Mouse (Mus musculus) bone marrow macrophage, adult 2 months (primary cell): ENCODE results near the gene Lrpprc.

Experiments used
- CTCF ChIP-seq: IDR thresholded peaks from 2 replicates; pipeline ENCODE4 v1.5.1; 2012; ENCODE audit warnings: low read depth, mild to moderate bottlenecking, low read length, moderate library complexity
- POLR2A ChIP-seq: IDR thresholded peaks from 2 replicates; pipeline ENCODE4 v1.6.1; 2012; ENCODE audit warnings: mild to moderate bottlenecking, low read depth, low read length, borderline replicate concordance

DNA sequence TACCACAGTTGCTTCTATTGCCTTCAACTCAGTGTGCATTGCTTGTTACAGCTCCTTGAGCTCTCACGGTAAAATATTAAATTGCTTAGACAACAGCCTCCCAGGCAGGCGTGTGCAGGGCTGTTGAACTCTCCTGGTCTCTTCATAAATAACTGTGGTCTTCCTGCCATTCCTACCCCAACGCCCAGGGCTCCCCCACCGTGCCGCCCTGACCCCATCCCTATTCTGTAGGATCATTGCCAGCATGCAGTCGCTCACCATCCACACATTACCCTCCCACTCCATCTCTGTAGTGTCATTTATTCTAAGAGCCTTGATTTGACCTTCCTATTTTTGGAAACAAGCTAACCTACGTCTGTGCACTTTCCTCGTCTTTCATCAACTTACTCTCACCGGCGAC is 125.5 kb downstream of the Lrpprc start:
- no peak for TF ChIP-seq CTCF
- no peak for TF ChIP-seq POLR2A
